Mouse (Mus musculus) forebrain, embryonic 12.5 days (tissue): Measurements from ENCODE around the gene Slc9a9. TPM values are rescaled to one million over a fixed set of nuclear protein-coding genes. Genes with fewer than 3 reads are reported as not detected.
A peak's percentile ranks its signal among the peaks of the same experiment; 100 is the strongest.

Experiments
- ATAC-seq: fragments of 200-750 bp; cut with Nextera tagmentation; 2 replicates; pipeline ENCODE4 v1.8.0; 2017; ENCODE audit warnings: moderate TSS enrichment; ENCODE audit not compliant: low FRiP score
- H3K27ac ChIP-seq: fragments of 300-500 bp; sonication (generic); 2 replicates; pipeline ENCODE4 v1.5.1; 2016; ENCODE audit warnings: mild to moderate bottlenecking
- H3K27me3 ChIP-seq: fragments of 300-500 bp; sonication (generic); 2 replicates; pipeline ENCODE4 v1.6.1; 2016; ENCODE audit warnings: mild to moderate bottlenecking
- H3K36me3 ChIP-seq: fragments of 300-500 bp; sonication (generic); replicated peaks from 2 replicates; pipeline ENCODE4 v1.6.1; 2016; ENCODE audit warnings: mild to moderate bottlenecking
- H3K4me1 ChIP-seq: fragments of 300-500 bp; sonication (generic); 2 replicates; pipeline ENCODE4 v1.6.1; 2016
- H3K4me2 ChIP-seq: fragments of 300-500 bp; sonication (generic); 2 replicates; pipeline ENCODE4 v1.6.1; 2016; ENCODE audit warnings: mild to moderate bottlenecking, moderate library complexity
- H3K4me3 ChIP-seq: fragments of 300-500 bp; sonication (generic); replicated peaks from 2 replicates; pipeline ENCODE4 v1.5.1; 2016; ENCODE audit warnings: mild to moderate bottlenecking
- H3K9ac ChIP-seq: fragments of 300-500 bp; sonication (generic); 2 replicates; pipeline ENCODE4 v1.6.1; 2016; ENCODE audit warnings: mild to moderate bottlenecking
- H3K9me3 ChIP-seq: fragments of 300-500 bp; sonication (generic); 2 replicates; pipeline ENCODE4 v1.6.1; 2016
- WGBS: fragments of 180-500 bp; shearing (Covaris S2); methylation state at CpG from one replicate; pipeline ENCODE4 v1.1.7; 2016; 5-methylcytosine and 5-hydroxymethylcytosine counted together
- polyA plus RNA-seq: library from polyadenylated mRNA; unstranded; fragments of >200 nt; fragmentation: Nextera tagmentation; extraction: Ambion mirVana; gene quantifications from 2 replicates; pipeline ENCODE4 v1.2.1, GENCODE M21; 2016

Slc9a9 gene
- polyA plus RNA-seq, 1 experiment from 2014 or later = 2.8 TPM

DNA sequence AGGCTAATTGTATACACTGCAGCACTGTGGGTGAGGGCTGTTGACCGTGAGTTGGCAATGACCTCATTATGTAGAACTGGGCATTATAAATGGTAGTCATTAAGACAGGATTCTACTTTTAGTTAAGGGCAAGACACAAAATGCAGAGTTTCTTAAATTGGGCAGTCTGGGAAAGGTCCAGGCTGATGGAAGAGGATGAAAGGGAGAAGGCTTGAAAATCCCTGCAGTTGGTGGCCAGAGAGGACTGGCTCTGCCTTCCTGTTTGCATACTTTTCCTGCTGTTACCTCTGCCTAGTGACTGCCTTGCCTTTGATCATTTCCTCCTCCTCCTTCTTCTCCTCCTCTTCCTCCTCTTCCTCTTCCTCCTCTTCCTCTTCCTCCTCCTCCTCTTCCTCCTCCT is 73.6 kb downstream of the Slc9a9 start:
- H3K4me2 ChIP-seq = no peak overlapping the region
- no peak overlapping the region for H3K4me3 ChIP-seq
- WGBS = 90% methylated on average over 1 of the region's 1 CpGs
- H3K9me3 ChIP-seq = no peaks in the 10 kb centered on the region
- H3K36me3 ChIP-seq = no peaks in the 10 kb centered on the region
- H3K4me1 ChIP-seq = peaks cover 3% of the 10 kb centered on the region; the same call in 1 of the 2 replicates
- H3K27me3 ChIP-seq = no peaks in the 10 kb centered on the region
- no peak overlapping the region for H3K27ac ChIP-seq
- H3K9ac ChIP-seq = no peak overlapping the region
- ATAC-seq = no peak

DNA sequence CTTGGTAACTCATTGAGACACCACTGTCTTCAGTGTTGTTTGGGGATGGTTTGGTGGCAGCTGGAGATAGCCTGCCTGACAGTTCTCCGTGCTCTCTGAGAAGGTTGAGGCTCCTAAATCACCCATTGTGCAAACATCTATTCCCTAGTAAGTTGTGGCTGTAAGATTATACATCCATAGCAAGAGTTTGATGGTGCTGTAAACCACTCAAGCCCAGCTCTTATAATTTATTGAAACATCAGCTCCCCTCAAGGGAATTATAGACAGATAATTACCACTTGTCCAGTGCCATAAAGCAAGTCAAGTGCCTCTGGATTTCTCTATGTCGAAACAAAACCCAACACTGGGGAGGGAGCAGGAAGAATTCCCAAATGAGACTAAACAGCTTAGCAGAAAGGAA is 78.8 kb downstream of the Slc9a9 start:
- ATAC-seq = no peak
- no peak overlapping the region for H3K4me3 ChIP-seq
- peaks cover 8% of the 10 kb centered on the region; the same call in 1 of the 2 replicates for H3K27me3 ChIP-seq
- no peak overlapping the region for H3K4me2 ChIP-seq
- H3K9me3 ChIP-seq = no peaks in the 10 kb centered on the region
- H3K36me3 ChIP-seq = no peaks in the 10 kb centered on the region
- H3K27ac ChIP-seq = no peak overlapping the region
- WGBS = 54% methylated on average over 2 of the region's 2 CpGs
- peaks cover 19% of the 10 kb centered on the region for H3K4me1 ChIP-seq
- H3K9ac ChIP-seq = no peak overlapping the region

DNA sequence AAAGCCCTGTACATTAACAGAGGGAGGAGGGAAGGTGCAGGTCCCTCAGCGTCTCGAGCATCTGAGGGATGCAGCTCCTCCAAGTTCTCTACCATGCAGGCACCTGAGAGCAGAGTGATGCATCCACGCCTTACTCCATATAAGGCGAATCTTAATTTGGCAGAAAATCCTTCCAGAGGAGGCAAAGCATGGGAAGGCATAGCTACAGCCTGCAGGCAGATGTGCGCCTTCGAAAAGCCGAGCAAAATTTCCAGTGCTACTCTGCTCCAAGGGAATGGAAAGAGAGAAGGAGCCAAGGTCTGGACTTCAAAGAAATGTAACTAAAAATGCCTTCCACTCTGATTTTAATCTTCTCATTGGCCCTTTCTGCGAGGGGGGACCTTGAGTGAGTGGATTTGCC is 80.5 kb downstream of the Slc9a9 start:
- no peak for ATAC-seq

DNA sequence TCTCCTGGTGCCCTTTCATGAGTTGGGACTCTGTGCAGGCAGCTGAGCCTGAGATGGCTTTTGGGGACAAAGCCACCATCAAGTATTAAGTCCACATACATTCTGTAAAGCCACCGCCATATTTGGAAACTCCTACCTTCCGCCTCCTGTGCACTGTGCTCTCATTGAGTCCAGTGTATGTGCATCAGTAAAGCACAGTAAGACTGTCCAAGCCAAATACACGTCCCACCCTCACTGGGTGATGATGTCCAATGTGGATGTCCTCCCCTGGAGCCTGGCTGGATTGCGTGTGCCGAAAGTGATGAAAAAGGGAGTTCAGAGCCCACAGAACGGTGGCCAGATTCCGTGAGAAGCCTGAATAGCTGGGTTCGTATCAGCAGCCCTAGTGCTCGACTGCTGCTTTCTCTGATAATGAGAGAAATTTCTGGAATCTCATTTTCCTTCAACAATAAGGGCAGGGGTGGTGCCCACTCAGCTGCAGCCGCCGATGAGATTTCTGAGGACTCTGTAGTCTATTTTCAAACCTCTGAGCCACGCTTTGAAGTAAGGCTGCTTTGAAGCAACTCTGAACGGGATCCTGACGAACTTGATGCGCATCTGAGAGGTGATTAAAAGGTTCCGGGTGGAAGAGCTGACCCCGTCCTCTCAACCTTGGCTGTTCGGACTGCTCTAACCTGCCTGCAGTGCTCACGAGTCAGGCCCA is 81.4 kb downstream of the Slc9a9 start:
- H3K27me3 ChIP-seq = peaks cover 8% of the 10 kb centered on the region; the same call in 1 of the 2 replicates
- H3K4me1 ChIP-seq = peaks cover 19% of the 10 kb centered on the region
- peak overlapping the region; percentile 21; the same call in 1 of the 2 replicates for H3K27ac ChIP-seq
- H3K9ac ChIP-seq = no peak overlapping the region
- H3K36me3 ChIP-seq = no peaks in the 10 kb centered on the region
- no peaks in the 10 kb centered on the region for H3K9me3 ChIP-seq
- 43% methylated on average over 19 of the region's 19 CpGs for WGBS
- ATAC-seq = 0 out of 2 replicates have a peak, but pooled peaks have one; percentile 20
- no peak overlapping the region for H3K4me3 ChIP-seq
- H3K4me2 ChIP-seq = 0 out of 2 replicates have a peak overlapping the region, but pooled peaks have one; percentile 4

More for the DNA sequence above, 80.5 kb downstream of the Slc9a9 start:
- Histone ChIP-seq H3K4me3 (no peak overlapping the region), H3K4me2 (no peak overlapping the region), H3K36me3 (no peaks in the 10 kb centered on the region), H3K9ac (no peak overlapping the region), H3K4me1 (peaks cover 19% of the 10 kb centered on the region), H3K27me3 (peaks cover 8% of the 10 kb centered on the region; the same call in 1 of the 2 replicates), H3K27ac (no peak overlapping the region), H3K9me3 (no peaks in the 10 kb centered on the region)
- WGBS = 66% methylated on average over 8 of the region's 8 CpGs

DNA sequence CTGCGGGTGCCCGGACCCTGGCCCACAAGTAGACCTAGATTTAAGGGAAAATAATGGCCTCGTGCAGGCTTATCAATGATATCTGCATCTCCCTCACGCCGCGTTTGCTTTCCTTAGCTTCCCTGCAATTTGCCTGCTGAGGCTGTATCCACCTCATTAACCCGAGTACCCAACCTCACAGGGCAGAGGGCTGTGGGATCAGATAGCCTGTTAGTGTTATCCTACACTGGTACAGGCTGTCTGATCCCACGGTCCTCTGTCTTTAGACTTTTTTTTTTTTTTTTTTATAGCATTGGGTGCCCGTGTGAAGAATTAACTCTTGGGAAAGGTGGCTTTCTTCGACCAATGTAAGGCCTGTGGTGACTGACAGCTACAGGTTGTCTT is 81.9 kb downstream of the Slc9a9 start:
- 0 out of 2 replicates have a peak overlapping the region, but pooled peaks have one; percentile 4 for H3K4me2 ChIP-seq
- H3K4me1 ChIP-seq = peaks cover 19% of the 10 kb centered on the region
- ATAC-seq = 0 out of 2 replicates have a peak, but pooled peaks have one; percentile 17
- no peak overlapping the region for H3K4me3 ChIP-seq
- no peak overlapping the region for H3K9ac ChIP-seq
- H3K27ac ChIP-seq = no peak overlapping the region
- H3K9me3 ChIP-seq = no peaks in the 10 kb centered on the region
- H3K36me3 ChIP-seq = no peaks in the 10 kb centered on the region
- WGBS = 41% methylated on average over 10 of the region's 10 CpGs
- H3K27me3 ChIP-seq = peaks cover 8% of the 10 kb centered on the region; the same call in 1 of the 2 replicates

DNA sequence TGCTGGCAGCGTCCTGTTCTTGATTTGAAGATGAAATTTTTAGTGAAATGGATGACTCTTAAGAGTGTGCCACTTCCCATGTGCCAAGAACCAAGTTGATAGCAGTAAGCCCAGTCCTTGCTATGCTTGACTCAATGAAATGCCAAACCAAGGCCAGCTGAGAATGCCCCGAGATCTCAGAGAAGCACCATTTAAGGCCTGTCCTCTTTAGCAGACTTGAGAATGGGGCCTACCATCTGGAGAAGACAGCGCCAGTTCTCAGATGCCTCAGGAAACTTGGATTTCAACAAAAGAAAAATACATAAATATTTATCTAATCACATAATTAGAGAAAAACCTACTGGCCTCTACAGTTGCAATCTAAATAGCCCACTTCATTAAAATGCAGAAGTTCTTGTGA is 82.4 kb downstream of the Slc9a9 start:
- peaks cover 8% of the 10 kb centered on the region; the same call in 1 of the 2 replicates for H3K27me3 ChIP-seq
- H3K27ac ChIP-seq = no peak overlapping the region
- no peak for ATAC-seq
- H3K4me1 ChIP-seq = peaks cover 19% of the 10 kb centered on the region
- H3K9ac ChIP-seq = no peak overlapping the region
- no peaks in the 10 kb centered on the region for H3K9me3 ChIP-seq
- WGBS = 85% methylated on average over 3 of the region's 3 CpGs
- H3K4me3 ChIP-seq = no peak overlapping the region
- H3K4me2 ChIP-seq = no peak overlapping the region
- H3K36me3 ChIP-seq = no peaks in the 10 kb centered on the region

DNA sequence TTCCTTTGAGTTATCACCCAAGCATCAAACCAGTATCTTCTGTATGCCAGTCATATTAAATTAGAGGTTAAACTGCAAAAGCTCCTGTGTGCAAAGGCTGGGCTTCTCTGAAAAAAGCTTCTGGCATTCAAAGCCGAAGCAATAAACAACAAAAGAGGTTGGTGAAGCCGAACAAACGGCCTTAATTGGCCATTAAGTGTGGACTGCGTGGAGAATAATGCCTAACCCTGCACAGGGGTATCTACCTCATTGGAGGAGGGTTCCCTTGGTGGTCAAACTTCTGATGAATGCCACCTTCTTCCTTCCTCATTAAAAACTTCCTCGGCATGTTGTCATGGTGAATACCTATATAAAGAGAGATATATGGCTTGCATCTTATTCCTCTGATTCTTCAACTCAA is 90.2 kb downstream of the Slc9a9 start:
- H3K9ac ChIP-seq = no peak overlapping the region
- ATAC-seq = peak; percentile 86; the same call in 1 of the 2 replicates
- 14% methylated on average over 5 of the region's 5 CpGs for WGBS

DNA sequence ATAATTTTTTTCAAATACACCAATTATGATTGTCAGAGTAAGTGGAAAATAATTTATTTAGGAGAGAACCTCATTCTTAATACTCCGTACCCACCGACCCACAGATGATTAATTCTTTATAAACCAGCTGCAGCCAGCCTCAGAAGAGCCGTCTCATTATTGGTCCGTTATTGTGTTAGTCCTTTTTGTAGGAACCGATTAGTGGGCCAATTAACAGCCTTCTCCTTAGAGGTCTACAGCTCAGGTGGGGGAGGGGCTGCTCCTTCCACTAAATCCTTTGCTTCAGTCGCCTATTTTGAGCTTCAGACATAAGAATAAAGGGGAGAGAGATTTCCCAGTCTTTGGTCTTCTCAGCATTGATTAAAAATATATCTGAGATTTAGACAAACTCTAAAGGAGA is 98.4 kb downstream of the Slc9a9 start:
- no peaks in the 10 kb centered on the region for H3K36me3 ChIP-seq
- ATAC-seq = peak; percentile 95
- H3K27me3 ChIP-seq = no peaks in the 10 kb centered on the region
- peak overlapping the region; percentile 77 for H3K27ac ChIP-seq
- 15% methylated on average over 6 of the region's 6 CpGs for WGBS
- H3K4me1 ChIP-seq = no peaks in the 10 kb centered on the region
- H3K4me3 ChIP-seq = no peak overlapping the region
- H3K9ac ChIP-seq = no peak overlapping the region
- no peaks in the 10 kb centered on the region for H3K9me3 ChIP-seq
- H3K4me2 ChIP-seq = no peak overlapping the region

More for the DNA sequence above, 90.2 kb downstream of the Slc9a9 start:
- H3K4me1 ChIP-seq = peaks cover 9% of the 10 kb centered on the region; the same call in 1 of the 2 replicates
- H3K36me3 ChIP-seq = no peaks in the 10 kb centered on the region
- H3K9me3 ChIP-seq = no peaks in the 10 kb centered on the region
- peaks cover 5% of the 10 kb centered on the region; the same call in 1 of the 2 replicates for H3K27me3 ChIP-seq
- H3K4me2 ChIP-seq = no peak overlapping the region
- no peak overlapping the region for H3K4me3 ChIP-seq
- H3K27ac ChIP-seq = 0 out of 2 replicates have a peak overlapping the region, but pooled peaks have one; percentile 19

DNA sequence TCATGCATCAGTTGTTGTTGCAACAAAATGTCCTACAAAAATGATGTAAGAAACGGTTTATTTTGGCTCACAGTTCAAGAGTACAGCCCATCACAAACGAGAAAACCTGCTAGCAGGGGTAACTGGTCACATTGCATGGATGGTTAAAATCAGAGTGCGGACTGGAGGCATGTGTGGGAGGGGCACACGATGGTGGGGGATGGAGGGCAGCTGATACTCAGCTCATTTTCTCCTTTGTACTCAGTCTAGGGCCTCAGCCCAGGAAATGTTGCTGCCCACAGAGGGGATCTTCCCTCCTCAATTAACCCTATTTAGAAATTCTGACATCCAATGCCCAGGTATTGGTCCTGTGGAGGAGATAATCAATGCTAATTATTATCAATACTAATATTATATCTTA is 98.8 kb downstream of the Slc9a9 start:
- ATAC-seq = peak; percentile 91
- 34% methylated on average over 4 of the region's 4 CpGs for whole genome bisulfite sequencing
- Histone ChIP-seq H3K9ac (no peak overlapping the region), H3K36me3 (no peaks in the 10 kb centered on the region), H3K4me1 (no peaks in the 10 kb centered on the region; the same call in 1 of the 2 replicates), H3K9me3 (no peaks in the 10 kb centered on the region), H3K4me3 (no peak overlapping the region), H3K27ac (peak overlapping the region; percentile 77), H3K4me2 (no peak overlapping the region), H3K27me3 (no peaks in the 10 kb centered on the region)

DNA sequence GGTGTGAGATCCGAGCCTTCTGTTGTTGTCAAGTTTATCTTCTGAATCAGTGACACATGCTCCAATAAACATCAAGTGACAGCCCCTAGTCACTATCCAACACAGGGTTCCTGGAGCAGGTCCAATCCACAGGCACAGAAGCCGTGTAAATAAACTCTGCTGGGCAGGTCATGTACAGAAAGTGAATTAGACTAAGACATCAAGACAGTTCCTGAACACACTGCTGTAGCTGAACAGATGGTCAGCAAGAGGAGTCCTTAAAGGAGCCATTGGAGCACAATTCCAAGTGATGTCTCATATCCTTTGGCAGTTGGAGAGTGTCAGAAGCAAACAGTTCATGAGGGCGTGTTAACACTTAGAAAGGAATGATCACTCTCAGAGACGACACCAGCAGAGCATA is 103.6 kb downstream of the Slc9a9 start:
- Histone ChIP-seq H3K4me3 (no peak overlapping the region), H3K36me3 (no peaks in the 10 kb centered on the region), H3K4me2 (no peak overlapping the region), H3K9ac (no peak overlapping the region), H3K27me3 (no peaks in the 10 kb centered on the region), H3K9me3 (no peaks in the 10 kb centered on the region), H3K4me1 (no peaks in the 10 kb centered on the region; the same call in 1 of the 2 replicates), H3K27ac (no peak overlapping the region)
- no peak for ATAC-seq
- 69% methylated on average over 4 of the region's 4 CpGs for WGBS

DNA sequence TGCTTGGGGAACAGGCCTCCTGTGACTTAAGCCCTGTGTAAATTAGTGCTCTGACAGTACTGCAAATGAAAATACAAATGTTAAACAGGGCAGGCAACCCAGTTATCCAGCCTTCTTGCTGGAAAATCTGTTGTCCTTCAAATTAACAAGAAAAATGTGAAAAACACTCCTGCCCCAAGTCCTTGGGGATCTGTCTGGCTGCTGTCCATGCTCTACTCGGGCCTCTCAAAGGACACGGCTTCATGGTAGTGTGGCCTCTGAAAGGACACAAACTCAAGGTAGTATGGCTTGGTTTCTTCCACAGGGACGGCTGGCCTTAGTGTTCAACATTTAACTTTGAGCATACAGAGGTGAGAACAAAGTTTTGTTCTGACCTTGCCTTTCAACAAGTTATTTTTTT is 118.6 kb downstream of the Slc9a9 start:
- Histone ChIP-seq H3K27ac (no peak overlapping the region), H3K27me3 (no peaks in the 10 kb centered on the region), H3K4me3 (no peak overlapping the region), H3K9ac (no peak overlapping the region), H3K4me1 (no peaks in the 10 kb centered on the region), H3K4me2 (no peak overlapping the region), H3K9me3 (no peaks in the 10 kb centered on the region), H3K36me3 (no peaks in the 10 kb centered on the region)
- WGBS = 92% methylated on average over 3 of the region's 3 CpGs
- ATAC-seq = no peak

DNA sequence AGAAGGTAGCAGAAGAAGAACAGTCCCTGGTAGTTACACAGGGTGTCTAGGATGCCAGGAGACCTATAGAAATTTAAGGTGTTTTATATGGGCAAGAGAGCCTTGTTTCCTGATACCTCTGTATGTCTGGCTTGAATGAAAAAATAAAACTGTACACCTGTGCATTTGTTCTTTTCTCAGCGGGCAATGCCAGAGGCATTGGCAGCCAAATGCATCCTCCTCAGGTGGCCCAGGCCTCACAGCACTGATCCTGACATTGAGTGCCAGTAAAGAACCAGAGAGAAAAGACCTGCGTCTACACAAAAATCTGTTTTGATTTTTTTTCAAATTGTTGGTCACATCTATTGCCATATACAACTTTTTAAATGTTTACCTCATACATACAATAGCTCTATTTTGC is 121.3 kb downstream of the Slc9a9 start:
- 95% methylated on average over 2 of the region's 2 CpGs for WGBS
- no peak for ATAC-seq
- Histone ChIP-seq H3K27me3 (no peaks in the 10 kb centered on the region), H3K4me2 (no peak overlapping the region), H3K9ac (no peak overlapping the region), H3K36me3 (no peaks in the 10 kb centered on the region), H3K4me3 (no peak overlapping the region), H3K27ac (no peak overlapping the region), H3K9me3 (no peaks in the 10 kb centered on the region), H3K4me1 (no peaks in the 10 kb centered on the region)

DNA sequence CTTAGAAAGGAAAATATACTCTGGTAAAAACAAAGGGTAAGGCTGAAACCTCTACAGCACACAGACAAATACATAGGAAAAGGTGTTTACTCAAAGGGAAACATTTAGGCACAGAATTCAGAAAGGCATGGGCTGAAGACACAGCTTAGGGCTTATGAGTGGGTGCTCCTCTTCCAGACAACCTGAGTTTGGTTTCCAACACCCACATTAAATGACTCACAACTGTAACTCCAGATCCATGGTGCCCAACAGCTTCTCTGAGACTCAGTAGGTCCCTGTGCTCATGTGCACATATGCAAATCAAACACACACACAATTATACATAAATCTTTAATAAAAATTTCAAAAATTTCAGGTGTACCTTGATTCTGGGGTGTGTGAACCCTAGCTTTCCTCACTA is 133.4 kb downstream of the Slc9a9 start:
- Histone ChIP-seq H3K4me2 (no peak overlapping the region), H3K9me3 (no peaks in the 10 kb centered on the region), H3K27me3 (no peaks in the 10 kb centered on the region), H3K27ac (no peak overlapping the region), H3K36me3 (no peaks in the 10 kb centered on the region), H3K9ac (no peak overlapping the region), H3K4me1 (no peaks in the 10 kb centered on the region), H3K4me3 (no peak overlapping the region)
- no peak for ATAC-seq
